In the genomic region with DNA sequence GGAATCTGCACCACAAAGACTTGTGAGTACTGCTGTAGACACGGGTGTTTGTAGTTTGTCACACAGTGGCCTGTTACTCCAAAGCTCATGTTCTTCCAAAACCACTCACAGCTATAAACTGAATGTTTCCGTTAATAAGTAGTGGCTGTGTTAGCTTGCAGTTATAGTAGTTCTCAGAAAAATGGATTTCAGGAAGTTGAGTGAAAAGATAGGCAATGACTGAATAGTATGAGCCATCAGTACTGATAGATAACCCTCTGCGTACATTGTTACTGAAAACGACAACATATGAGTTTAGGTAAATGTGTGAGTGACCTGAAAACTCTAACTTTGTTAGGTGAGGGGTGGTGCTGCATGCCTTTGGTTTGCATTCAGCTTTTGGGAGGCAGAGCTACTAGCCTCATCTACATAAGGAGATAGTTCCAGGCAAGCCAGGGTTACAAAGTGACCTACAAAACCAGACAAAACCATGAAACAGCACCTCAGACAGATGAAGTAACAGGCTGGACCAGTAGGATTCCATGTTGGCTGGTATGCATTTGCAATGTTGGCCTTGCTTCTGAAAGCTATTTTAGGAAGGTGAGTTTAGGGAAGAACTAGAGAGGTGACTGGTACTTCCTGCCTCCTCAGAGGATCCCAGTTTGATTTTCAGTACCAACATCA, we compare ENCODE assay signal across 15 mouse cellular contexts. TPM values are rescaled to one million over a fixed set of nuclear protein-coding genes. Genes with fewer than 3 reads are reported as not detected.
DNase-seq lines count a peak whose midpoint lies in the region; ATAC-seq and TF ChIP-seq lines count a peak whose summit lies in the region.
"Had no signal": no experiment of that assay in that cellular context is flagged by ENCODE, and none has a peak within 500 bp of the region (broad histone marks: within the 10 kb centered on the region; RNA-seq: fewer than 3 reads in every experiment).

No protein-coding gene starts in this region.

- H3K27ac ChIP-seq in heart, embryonic 16.5 days (ENCODE audit: low read length): peak overlapping the region; percentile 58
- H3K27ac ChIP-seq in heart, embryonic 11.5 days (ENCODE audit: low read depth, low read length): no peak overlapping the region
- peak overlapping the region; percentile 97 for H3K27ac ChIP-seq in MEL (ENCODE audit: control insufficient read depth, low read depth, low read length)

- H3K4me3 ChIP-seq in heart, embryonic 16.5 days (ENCODE audit: low read length): no peak overlapping the region
- H3K4me3 ChIP-seq in heart, embryonic 11.5 days (ENCODE audit: low read depth, low read length): no peak overlapping the region
- H3K4me3 ChIP-seq in MEL (ENCODE audit: control insufficient read depth in 1 of 2, insufficient read depth in 1 of 2, low read depth in 2 of 2, low read length in 2 of 2): peak overlapping the region; percentile 5 to 14; a peak in 2 of 4 replicates
- peak overlapping the region; percentile 71 for H3K4me3 ChIP-seq in megakaryocyte, embryonic 14.5 days (replicated peaks)

- ATAC-seq in heart, embryonic 16.5 days (replicated peaks; ENCODE audit: extremely low read depth, insufficient read depth, low FRiP score): no peak
- no peak for ATAC-seq in heart, embryonic 11.5 days (replicated peaks; ENCODE audit: insufficient number of reproducible peaks, low FRiP score, low TSS enrichment)
- peak; percentile 75 for ATAC-seq in common myeloid progenitor, adult 5-6 weeks (replicated peaks; ENCODE audit: low read depth, poor library complexity, severe bottlenecking)
- ATAC-seq: CD4-positive, CD25-positive, alpha-beta regulatory T cell, adult 4 months had no signal

- no peaks in the 10 kb centered on the region for H3K27me3 ChIP-seq in heart, embryonic 16.5 days (ENCODE audit: control insufficient read depth, insufficient read depth, low read length)
- H3K27me3 ChIP-seq in heart, embryonic 11.5 days (ENCODE audit: control insufficient read depth, insufficient read depth, low read length): no peaks in the 10 kb centered on the region
- no peaks in the 10 kb centered on the region for H3K27me3 ChIP-seq in MEL (ENCODE audit: control insufficient read depth in 1 of 2, insufficient read depth in 2 of 2, low read length in 2 of 2)
- H3K27me3 ChIP-seq in megakaryocyte, embryonic 14.5 days (replicated peaks): no peaks in the 10 kb centered on the region

- no peak overlapping the region for H3K4me2 ChIP-seq in heart, embryonic 16.5 days (ENCODE audit: low read depth, low read length)
- no peak overlapping the region for H3K4me2 ChIP-seq in heart, embryonic 11.5 days
- H3K4me2 ChIP-seq: midbrain, embryonic 11.5 days had no signal

- TF ChIP-seq RAD21 in MEL (IDR thresholded peaks at IDR 0.05; ENCODE audit: low read depth, low read length): no peak

- no peak for TF ChIP-seq CTCF in MEL (IDR thresholded peaks at IDR 0.05 in 2 of 3, conservative IDR thresholded peaks at IDR 0.05 in 1 of 3; ENCODE audit: control insufficient read depth in 1 of 3, insufficient read depth in 1 of 3, low read depth in 2 of 3, low read length in 3 of 3, poor library complexity in 1 of 3, severe bottlenecking in 1 of 3)

- H3K4me1 ChIP-seq in heart, embryonic 16.5 days (ENCODE audit: control insufficient read depth, insufficient read depth, low read length): peaks cover 47% of the 10 kb centered on the region
- H3K4me1 ChIP-seq in heart, embryonic 11.5 days (ENCODE audit: control insufficient read depth, insufficient read depth, low read length): peaks cover 19% of the 10 kb centered on the region
- peaks cover 30 to 53% of the 10 kb centered on the region in 2 experiments for H3K4me1 ChIP-seq in MEL (ENCODE audit: control insufficient read depth in 1 of 2, insufficient read depth in 2 of 2, low read length in 2 of 2)
- H3K4me1 ChIP-seq in megakaryocyte, embryonic 14.5 days: peaks cover 89% of the 10 kb centered on the region

- H3K79me2 ChIP-seq in MEL (ENCODE audit: control insufficient read depth, insufficient read depth, low read length, poor library complexity): peaks cover 82% of the 10 kb centered on the region

- no peaks in the 10 kb centered on the region for H3K9me3 ChIP-seq in heart, embryonic 16.5 days (replicated peaks; ENCODE audit: control insufficient read depth, low read length)
- H3K9me3 ChIP-seq in heart, embryonic 11.5 days (replicated peaks; ENCODE audit: control insufficient read depth, low read length): no peaks in the 10 kb centered on the region
- no peaks in the 10 kb centered on the region for H3K9me3 ChIP-seq in MEL (replicated peaks; ENCODE audit: insufficient read depth, low read length)
- H3K9me3 ChIP-seq in megakaryocyte, embryonic 14.5 days: no peaks in the 10 kb centered on the region

- TF ChIP-seq POLR2A in MEL (IDR thresholded peaks at IDR 0.05; ENCODE audit: control insufficient read depth in 1 of 2, insufficient read depth in 1 of 2, low read depth in 1 of 2, low read length in 2 of 2, poor library complexity in 1 of 2): no peak

- no peak overlapping the region for H3K9ac ChIP-seq in heart, embryonic 16.5 days (ENCODE audit: low read length)
- H3K9ac ChIP-seq in heart, embryonic 11.5 days (ENCODE audit: low read depth, low read length): no peak overlapping the region
- peak overlapping the region; percentile 53 for H3K9ac ChIP-seq in MEL (ENCODE audit: control insufficient read depth, low read depth, low read length, poor library complexity, severe bottlenecking)

- intact Hi-C loops in left cerebral cortex, postnatal 25 days (cut with DNase I): no loop called here

- peak; percentile 82 for DNase-seq in MEL (ENCODE audit: low read depth, low spot score)
- DNase-seq in left cerebral cortex, postnatal 25 days (ENCODE audit: low spot score in 2 of 2): no peak
- DNase-seq in frontal cortex, postnatal 36 days (ENCODE audit: low spot score in 2 of 2): no peak
- DNase-seq: cerebellum, adult 18-20 months; embryo, embryonic 11 days; kidney, adult 9 months; lung, adult 2 months; right cerebral cortex, postnatal 25 days; thymus, postnatal 25 days had no signal

- no peaks in the 10 kb centered on the region for H3K36me3 ChIP-seq in heart, embryonic 16.5 days (ENCODE audit: control insufficient read depth, insufficient read depth)
- H3K36me3 ChIP-seq in heart, embryonic 11.5 days (ENCODE audit: control insufficient read depth, insufficient read depth, low read length): no peaks in the 10 kb centered on the region
- peaks cover 0 to 83% of the 10 kb centered on the region in 2 experiments for H3K36me3 ChIP-seq in MEL (ENCODE audit: control insufficient read depth in 1 of 2, insufficient read depth in 2 of 2, low read length in 2 of 2)
- H3K36me3 ChIP-seq in megakaryocyte, embryonic 14.5 days (replicated peaks; ENCODE audit: low read length): peaks cover 8% of the 10 kb centered on the region

- peak; percentile 94 to 95 for TF ChIP-seq EP300 in MEL (IDR thresholded peaks at IDR 0.05; ENCODE audit: low read depth in 1 of 2, low read length in 2 of 2)

- WGBS in heart, embryonic 16.5 days: 53% methylated on average over 4 of the region's 4 CpGs
- 63% methylated on average over 4 of the region's 4 CpGs for WGBS in heart, embryonic 11.5 days (ENCODE audit: insufficient replicate concordance)

TF ChIP-seq in MEL, 35 proteins besides CTCF, POLR2A, EP300 and RAD21 (continues in another document):
- TF ChIP-seq TCF12 (IDR thresholded peaks at IDR 0.05; ENCODE audit: low read depth, low read length) (peak; percentile 77), MAX (IDR thresholded peaks at IDR 0.05; ENCODE audit: low read length) (0 out of 2 replicates have a peak, but pooled peaks have one; percentile 37), E2F4 (IDR thresholded peaks at IDR 0.05; ENCODE audit: borderline replicate concordance, low read depth, low read length) (no peak), TAL1 (IDR thresholded peaks at IDR 0.05; ENCODE audit: low read length) (peak; percentile 48), POLR2AphosphoS5 (IDR thresholded peaks at IDR 0.05; ENCODE audit: borderline replicate concordance, low read depth, low read length) (no peak), MAFK (IDR thresholded peaks at IDR 0.05; ENCODE audit: borderline replicate concordance, low read depth, low read length) (no peak), MYC (IDR thresholded peaks at IDR 0.05; ENCODE audit: low read depth, low read length) (peak; percentile 56; the same call in 1 of the 2 replicates), ELF1 (IDR thresholded peaks at IDR 0.05; ENCODE audit: low read depth, low read length) (no peak), ZMIZ1 (IDR thresholded peaks at IDR 0.05; ENCODE audit: low read depth, low read length) (no peak), ZNF384 (IDR thresholded peaks at IDR 0.05; ENCODE audit: low read depth, low read length) (no peak), NELFE (IDR thresholded peaks at IDR 0.05; ENCODE audit: low read depth, low read length) (no peak), NRF1 (IDR thresholded peaks at IDR 0.05; ENCODE audit: insufficient read depth, low read depth, low read length, poor library complexity, severe bottlenecking) (no peak), ZC3H11A (IDR thresholded peaks at IDR 0.05; ENCODE audit: low read depth, low read length) (no peak), MEF2A (IDR thresholded peaks at IDR 0.05; ENCODE audit: extremely low read depth, insufficient replicate concordance, low read depth, low read length, poor library complexity, severe bottlenecking) (no peak)

RNA-seq across cellular contexts. Expression of gene Zzz3, which starts 10.8 kb away (rescaled TPM):
- polyA plus RNA-seq in heart, embryonic 16.5 days (2015; fragmentation: Nextera tagmentation; extraction: Ambion mirVana): 29.8 and 30.1 TPM in 2 replicates
- polyA plus RNA-seq in heart, embryonic 11.5 days (2014; fragmentation: Nextera tagmentation; extraction: Ambion mirVana): 43.0 and 46.6 TPM in 2 replicates
- total RNA-seq in MEL (2012; rRNA removed): 52.5 and 53.7 TPM in 2 replicates
- polyA plus RNA-seq in MEL (2012; ENCODE audit: insufficient read depth in 1 of 2, insufficient read length in 2 of 2, low read depth in 1 of 2, low replicate concordance in 2 of 2, missing spikeins in 1 of 2): 100 to 1,000 TPM in 1 of 2 experiments, 10 to 100 TPM in 1; 46.1 to 507 TPM
- total RNA-seq in common myeloid progenitor, adult 5-6 weeks (2017): 75.6 and 95.0 TPM in 2 replicates
- polyA plus RNA-seq in megakaryocyte, embryonic 14.5 days (2012; ENCODE audit: insufficient read depth, low replicate concordance): 2.3 and 3.9 TPM in 2 replicates
- 10 to 100 TPM; 41.2 to 43.7 TPM for total RNA-seq in left cerebral cortex, postnatal 25 days (2021)

RNA-seq across cellular contexts. Expression of gene Usp33, which starts 59.8 kb away (rescaled TPM):
- polyA plus RNA-seq in heart, embryonic 16.5 days (2015; fragmentation: Nextera tagmentation; extraction: Ambion mirVana): 28.0 and 29.3 TPM in 2 replicates
- polyA plus RNA-seq in heart, embryonic 11.5 days (2014; fragmentation: Nextera tagmentation; extraction: Ambion mirVana): 31.9 and 35.1 TPM in 2 replicates
- total RNA-seq in MEL (2012; rRNA removed): 31.0 and 34.1 TPM in 2 replicates
- polyA plus RNA-seq in MEL (2012; ENCODE audit: insufficient read depth in 1 of 2, insufficient read length in 2 of 2, low read depth in 1 of 2, low replicate concordance in 2 of 2, missing spikeins in 1 of 2): 10 to 100 TPM in 1 of 2 experiments, not detected in 1; 32.3 TPM
- 65.3 and 67.5 TPM in 2 replicates for total RNA-seq in common myeloid progenitor, adult 5-6 weeks (2017)
- polyA plus RNA-seq in megakaryocyte, embryonic 14.5 days (2012; ENCODE audit: insufficient read depth, low replicate concordance): 2.2 TPM in 1 of 2 replicates, not detected in the other
- 100 to 1,000 TPM; 129 to 138 TPM for total RNA-seq in left cerebral cortex, postnatal 25 days (2021)

Comparison
In these comparisons a context has a peak if more than half of its experiments do, and no peak if none do; other contexts are left out.
1. H3K4me3 ChIP-seq: peak in MEL (2 of 2) and megakaryocyte, embryonic 14.5 days (single experiment); none in heart, embryonic 16.5 days (single experiment) and heart, embryonic 11.5 days (single experiment).